27 mouse cellular contexts compared by ENCODE assay signal in genomic region chr17:82877131-82877530, GRCm38 (mm10).
A peak's percentile ranks its signal among the peaks of the same experiment; 100 is the strongest.
DNase-seq lines count a peak whose midpoint lies in the region; ATAC-seq and TF ChIP-seq lines count a peak whose summit lies in the region.
"Had no signal": no experiment of that assay in that cellular context is flagged by ENCODE, and none has a peak within 500 bp of the region (broad histone marks: within the 10 kb centered on the region; RNA-seq: fewer than 3 reads in every experiment).

No protein-coding gene starts in this region.

- WGBS in kidney, adult 2 months = 50% methylated on average over 8 of the region's 8 CpGs
- WGBS in heart, embryonic 12.5 days = 69% methylated on average over 8 of the region's 8 CpGs

- no peak overlapping the region for H3K27ac ChIP-seq in kidney, adult 2 months (ENCODE audit: insufficient read depth, low read depth, low read length)
- H3K27ac ChIP-seq in heart, embryonic 12.5 days (ENCODE audit: poor library complexity, severe bottlenecking) = no peak overlapping the region
- H3K27ac ChIP-seq: embryonic facial prominence, embryonic 12.5 days; forebrain, embryonic 10.5 days; gastrocnemius, adult 2 months; heart, embryonic 15.5 days; hindbrain, embryonic 10.5 days; hindbrain, embryonic 13.5 days had no signal

- H3K36me3 ChIP-seq in kidney, adult 2 months (ENCODE audit: control insufficient read depth, insufficient read depth, low read length) = no peaks in the 10 kb centered on the region
- H3K36me3 ChIP-seq in heart, embryonic 12.5 days = no peaks in the 10 kb centered on the region
- H3K36me3 ChIP-seq: embryonic facial prominence, embryonic 12.5 days; forebrain, embryonic 10.5 days; G1E; heart, embryonic 15.5 days; hindbrain, embryonic 10.5 days; hindbrain, embryonic 13.5 days had no signal

- H3K4me2 ChIP-seq in heart, embryonic 12.5 days = no peak overlapping the region
- H3K4me2 ChIP-seq: embryonic facial prominence, embryonic 12.5 days; heart, embryonic 11.5 days; heart, embryonic 15.5 days; hindbrain, embryonic 13.5 days had no signal

- H3K4me1 ChIP-seq in kidney, adult 2 months (ENCODE audit: control insufficient read depth, insufficient read depth, low read length) = no peaks in the 10 kb centered on the region
- H3K4me1 ChIP-seq in heart, embryonic 12.5 days (replicated peaks) = no peaks in the 10 kb centered on the region
- H3K4me1 ChIP-seq: embryonic facial prominence, embryonic 12.5 days; forebrain, embryonic 10.5 days; heart, embryonic 15.5 days; hindbrain, embryonic 10.5 days; hindbrain, embryonic 13.5 days had no signal

- H3K9me3 ChIP-seq in heart, embryonic 12.5 days (replicated peaks) = no peaks in the 10 kb centered on the region
- H3K9me3 ChIP-seq: embryonic facial prominence, embryonic 12.5 days; forebrain, embryonic 10.5 days; heart, embryonic 15.5 days; hindbrain, embryonic 10.5 days; hindbrain, embryonic 13.5 days had no signal

- no peak overlapping the region for H3K4me3 ChIP-seq in kidney, adult 2 months (ENCODE audit: insufficient read depth, low read depth, low read length)
- H3K4me3 ChIP-seq in heart, embryonic 12.5 days = no peak overlapping the region
- H3K4me3 ChIP-seq: embryonic facial prominence, embryonic 12.5 days; forebrain, embryonic 10.5 days; gastrocnemius, adult 2 months; heart, embryonic 15.5 days; hindbrain, embryonic 10.5 days; hindbrain, embryonic 13.5 days had no signal

- DNase-seq in kidney, adult 2 months = peak; percentile 25
- no peak for DNase-seq in kidney, postnatal 10 days
- DNase-seq in kidney, postnatal 14 days = peak; percentile 16
- no peak for DNase-seq in kidney, adult 8-10 months
- DNase-seq in brain, adult 2 months (ENCODE audit: low read depth, low spot score) = peak; percentile 65
- no peak for DNase-seq in cerebellum, adult 9-11 months
- DNase-seq: adrenal gland, postnatal 14 days; B cell, adult 2 months; cerebellum, adult 11-12 months; cerebellum, adult 8-10 months; cerebellum, postnatal 14 days; forebrain, postnatal 0 days; gastrocnemius, adult 2 months; gastrocnemius, postnatal 14 days; heart, adult 11 months; heart, postnatal 10 days; heart, postnatal 36 days had no signal

- TF ChIP-seq CTCF in kidney, adult 2 months (conservative IDR thresholded peaks at IDR 0.05; ENCODE audit: insufficient read depth, insufficient read length, low read depth, low read length) = no peak

- ATAC-seq in heart, embryonic 12.5 days (ENCODE audit: insufficient number of reproducible peaks, low FRiP score) = no peak
- ATAC-seq: forebrain, embryonic 14.5 days; forebrain, postnatal 0 days; hindbrain, embryonic 16.5 days had no signal

- H3K27me3 ChIP-seq in kidney, adult 2 months (replicated peaks; ENCODE audit: control insufficient read depth, insufficient read depth, low read length) = no peaks in the 10 kb centered on the region
- H3K27me3 ChIP-seq in heart, embryonic 12.5 days (replicated peaks) = no peaks in the 10 kb centered on the region
- H3K27me3 ChIP-seq: embryonic facial prominence, embryonic 12.5 days; heart, embryonic 15.5 days; hindbrain, embryonic 13.5 days had no signal

- TF ChIP-seq POLR2A in kidney, adult 2 months (IDR thresholded peaks at IDR 0.05; ENCODE audit: low read depth, low read length) = no peak

- no peak overlapping the region for H3K9ac ChIP-seq in heart, embryonic 12.5 days
- H3K9ac ChIP-seq: embryonic facial prominence, embryonic 12.5 days; forebrain, postnatal 0 days; heart, embryonic 15.5 days; hindbrain, embryonic 13.5 days had no signal

Comparison
In these comparisons a context has a peak if more than half of its experiments do, and no peak if none do; other contexts are left out.
1. DNase-seq: peak in kidney, adult 2 months (single experiment), kidney, postnatal 14 days (single experiment) and brain, adult 2 months (single experiment); none in kidney, postnatal 10 days (single experiment), kidney, adult 8-10 months (0 of 2) and cerebellum, adult 9-11 months (single experiment).